8 mouse cellular contexts compared by ENCODE assay signal in the genomic region with DNA sequence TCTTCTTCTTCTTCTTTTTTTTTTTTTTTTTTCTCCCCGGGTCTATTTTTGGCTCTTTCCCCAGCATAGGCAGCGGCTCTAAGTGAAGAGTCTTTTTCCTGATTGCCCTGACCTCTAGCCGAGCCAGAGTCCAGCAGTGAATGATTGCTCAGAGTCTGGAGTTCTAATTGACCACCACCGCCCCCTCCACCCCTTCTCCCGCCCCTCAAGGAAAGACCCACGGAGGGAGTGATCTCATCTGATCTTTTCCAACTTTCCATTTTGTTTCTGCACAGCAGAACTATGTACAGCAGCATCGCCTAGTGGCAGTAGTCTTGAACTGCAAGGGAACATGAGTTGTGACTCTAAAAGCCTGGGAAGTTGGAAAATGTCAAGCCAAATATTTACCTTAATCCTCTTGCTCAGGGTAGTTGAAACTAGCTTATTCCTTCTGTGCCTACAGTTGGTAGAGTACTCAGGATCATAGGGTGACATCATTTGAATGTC.
A peak's percentile ranks its signal among the peaks of the same experiment; 100 is the strongest.
DNase-seq lines count a peak whose midpoint lies in the region; ATAC-seq lines count a peak whose summit lies in the region.

No protein-coding gene starts in this region.

- H3K4me2 ChIP-seq in midbrain, embryonic 12.5 days (replicated peaks) = no peak overlapping the region

- DNase-seq in A20 (ENCODE audit: low read depth, low spot score) = peak; percentile 52
- peak; percentile 20 for DNase-seq in adrenal gland, adult 8-10 months
- peak; percentile 63 for DNase-seq in embryo, embryonic 11.5 days (ENCODE audit: low read depth, low spot score)
- DNase-seq in kidney, adult 11 months = peak; percentile 36
- peak; percentile 74 to 82 for DNase-seq in left cerebral cortex, postnatal 36 days (ENCODE audit: low spot score in 2 of 2)
- DNase-seq in telencephalon, adult 2 months (ENCODE audit: low read depth, low spot score) = peak; percentile 63

- no peak overlapping the region for H3K27ac ChIP-seq in midbrain, embryonic 12.5 days (replicated peaks)

- no peaks in the 10 kb centered on the region for H3K4me1 ChIP-seq in midbrain, embryonic 12.5 days

- H3K27me3 ChIP-seq in midbrain, embryonic 12.5 days = no peaks in the 10 kb centered on the region

- H3K9me3 ChIP-seq in midbrain, embryonic 12.5 days = no peaks in the 10 kb centered on the region

- WGBS in midbrain, embryonic 12.5 days = 23% methylated on average over 7 of the region's 7 CpGs

- peak; percentile 98 for ATAC-seq in granulocyte monocyte progenitor cell, adult 5-6 weeks (replicated peaks; ENCODE audit: poor library complexity, severe bottlenecking)
- peak; percentile 55; the same call in 1 of the 2 replicates for ATAC-seq in midbrain, embryonic 12.5 days (ENCODE audit: low FRiP score, low read depth)

- H3K36me3 ChIP-seq in midbrain, embryonic 12.5 days = no peaks in the 10 kb centered on the region; the same call in 1 of the 2 replicates

- no peak overlapping the region for H3K9ac ChIP-seq in midbrain, embryonic 12.5 days (replicated peaks)

- no peak overlapping the region for H3K4me3 ChIP-seq in midbrain, embryonic 12.5 days

- intact Hi-C loops in left cerebral cortex, postnatal 36 days (cut with DNase I) = loop anchor here (1.0 to 5.0 kb wide), 3 partner anchors 542 to 697 kb away; a partner anchor contains a TSS

Comparison
In these comparisons a context has a peak if more than half of its experiments do, and no peak if none do; other contexts are left out.
1. DNase-seq: peak in every context shown above with its lines; median percentile 78 in left cerebral cortex, postnatal 36 days; 63 in embryo, embryonic 11.5 days; 63 in telencephalon, adult 2 months; 52 in A20; 36 in kidney, adult 11 months; 20 in adrenal gland, adult 8-10 months.